Mouse (Mus musculus) stomach, postnatal 0 days (tissue): Measurements from ENCODE around the gene Chn1.

ENCODE experiments used
- CTCF ChIP-seq: IDR thresholded peaks from 2 replicates; pipeline ENCODE4 v1.5.1; 2016; ENCODE audit warnings: antibody characterized with exemption, low read depth, mild to moderate bottlenecking, moderate library complexity
- EP300 ChIP-seq: optimal IDR thresholded peaks from 2 replicates; pipeline ENCODE3; 2016; ENCODE audit warnings: antibody characterized with exemption

- TF ChIP-seq EP300 (no peak), CTCF (no peak)
Measured at GRCm38 (mm10) chr2:73615456-73615855, 159.7 kb downstream of the Chn1 start.
